Mouse (Mus musculus) urinary bladder, postnatal 4 days (tissue): ENCODE data around the gene Muc4.

ENCODE experiments used
- DNase-seq, 2 experiments: peaks; one replicate each; pipeline ENCODE4 v3.0.0; 2021 to 2022; ENCODE audit warnings: low spot score in 2 of 2

The Muc4 gene

GRCm38 (mm10) chr16:32735586-32735985 lies at the start of gene Muc4:
Gene Muc4 (plus strand): TSS chr16:32735886.
- DNase-seq = no peak

GRCm38 (mm10) chr16:32685998-32686397 lies 49.7 kb upstream of the Muc4 start:
- no peak for DNase-seq

DNA sequence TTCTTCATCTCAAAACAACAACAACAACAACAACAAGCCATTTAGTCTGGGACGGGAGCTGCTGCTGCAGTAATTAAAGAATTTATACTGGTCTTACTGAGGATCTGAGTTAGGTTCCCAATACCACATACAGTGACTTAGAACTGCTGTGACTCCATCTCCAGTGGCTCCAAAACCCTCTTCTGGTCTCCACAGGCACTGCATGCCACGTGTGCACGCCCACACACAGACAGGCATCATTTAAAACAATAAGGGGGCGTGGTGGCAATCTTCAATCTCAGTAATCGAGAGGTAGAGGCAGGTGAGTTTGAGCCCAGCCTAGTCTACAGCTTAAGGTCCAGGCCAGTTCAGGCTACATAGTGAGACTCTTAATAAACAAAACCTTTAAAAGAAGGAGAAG lies 48.5 kb upstream of the Muc4 start:
- DNase-seq = no peak

GRCm38 (mm10) chr16:32688770-32689169 lies 46.9 kb upstream of the Muc4 start:
- DNase-seq = no peak

- peak in 1 of 2 experiments; percentile 76 for DNase-seq
Measured at GRCm38 (mm10) chr16:32689501-32689900, 46.2 kb upstream of the Muc4 start.

GRCm38 (mm10) chr16:32696841-32697464 lies 38.7 kb upstream of the Muc4 start:
- DNase-seq = no peak

- no peak for DNase-seq
Measured at GRCm38 (mm10) chr16:32697665-32698446, 37.8 kb upstream of the Muc4 start.

GRCm38 (mm10) chr16:32698550-32698949 lies 37.1 kb upstream of the Muc4 start:
- DNase-seq = no peak

- no peak for DNase-seq
Measured at GRCm38 (mm10) chr16:32703312-32703912, 32.3 kb upstream of the Muc4 start.

GRCm38 (mm10) chr16:32705606-32706005 lies 30.1 kb upstream of the Muc4 start:
- no peak for DNase-seq

GRCm38 (mm10) chr16:32707111-32707823 lies 28.4 kb upstream of the Muc4 start:
- DNase-seq = no peak

GRCm38 (mm10) chr16:32707824-32708456 lies 27.7 kb upstream of the Muc4 start:
- DNase-seq = no peak

DNA sequence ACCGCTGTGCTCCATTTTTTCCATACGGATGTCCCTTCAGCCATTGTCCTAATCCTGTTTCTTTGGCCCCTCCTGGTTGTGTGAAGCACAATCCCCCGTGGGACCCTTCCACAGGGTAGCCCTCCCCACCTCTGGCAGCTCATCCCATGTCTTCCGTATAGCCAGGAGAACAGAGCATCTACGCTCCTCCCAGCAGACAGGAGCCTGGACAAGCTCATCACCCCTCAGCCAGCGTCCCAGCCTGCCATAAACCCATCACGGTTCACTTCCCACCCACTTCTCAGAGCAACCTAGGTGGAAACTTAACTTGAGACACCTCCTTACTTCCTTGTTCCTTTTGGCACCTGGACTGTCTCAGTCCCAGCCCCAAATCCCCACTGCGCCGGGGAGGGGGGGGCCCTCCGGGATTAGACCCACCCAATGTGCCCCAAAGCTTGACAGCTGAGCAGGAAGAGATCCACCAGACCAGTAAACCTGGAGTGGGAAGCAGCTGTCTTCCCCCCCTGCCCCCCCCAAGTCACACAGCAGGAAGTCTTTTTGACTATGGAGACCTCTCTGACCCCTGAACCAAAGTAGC lies 27.1 kb upstream of the Muc4 start:
- DNase-seq = no peak

DNA sequence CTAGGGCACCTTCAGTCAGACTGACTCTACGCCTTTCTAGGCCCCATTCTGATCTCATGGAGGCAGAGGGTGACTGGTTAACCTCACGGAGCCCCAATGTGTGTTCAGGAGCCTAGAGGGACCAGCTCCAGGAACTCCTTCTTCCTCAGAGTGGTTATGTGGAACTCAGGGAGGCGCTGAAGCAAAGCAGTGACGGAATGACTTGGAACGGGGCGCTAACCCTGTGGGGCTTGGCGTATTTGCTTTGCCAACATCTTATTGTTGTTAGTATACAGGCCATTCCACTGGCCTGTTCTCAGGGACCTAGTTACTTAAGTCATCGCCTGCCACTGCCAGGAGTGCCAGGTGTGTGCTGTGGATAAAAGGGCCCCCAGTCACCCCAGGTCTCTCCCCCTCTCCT lies 26.6 kb upstream of the Muc4 start:
- no peak for DNase-seq

GRCm38 (mm10) chr16:32710426-32711070 lies 25.1 kb upstream of the Muc4 start:
- no peak for DNase-seq

- no peak for DNase-seq
Measured at GRCm38 (mm10) chr16:32712202-32712601, 23.5 kb upstream of the Muc4 start.

DNA sequence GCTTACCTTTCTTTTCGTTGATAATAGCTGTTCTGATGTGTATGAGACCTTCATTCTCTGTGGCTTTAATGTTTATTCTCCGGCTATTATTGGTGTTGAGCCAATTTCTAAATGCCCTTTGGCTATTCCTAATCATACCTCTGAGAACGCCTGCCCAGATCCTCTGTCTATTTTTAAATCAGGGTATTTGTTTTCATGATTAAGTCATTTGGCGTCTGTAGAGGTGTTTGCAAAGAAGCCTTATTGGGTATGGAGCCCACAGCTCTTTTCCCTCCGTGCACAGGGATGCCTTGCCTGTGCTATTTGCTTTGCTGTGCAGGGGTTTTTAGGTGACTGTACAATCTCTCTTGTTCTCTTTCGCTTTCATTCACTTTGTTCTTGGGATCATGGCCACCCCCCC lies 22.1 kb upstream of the Muc4 start:
- DNase-seq = no peak

DNA sequence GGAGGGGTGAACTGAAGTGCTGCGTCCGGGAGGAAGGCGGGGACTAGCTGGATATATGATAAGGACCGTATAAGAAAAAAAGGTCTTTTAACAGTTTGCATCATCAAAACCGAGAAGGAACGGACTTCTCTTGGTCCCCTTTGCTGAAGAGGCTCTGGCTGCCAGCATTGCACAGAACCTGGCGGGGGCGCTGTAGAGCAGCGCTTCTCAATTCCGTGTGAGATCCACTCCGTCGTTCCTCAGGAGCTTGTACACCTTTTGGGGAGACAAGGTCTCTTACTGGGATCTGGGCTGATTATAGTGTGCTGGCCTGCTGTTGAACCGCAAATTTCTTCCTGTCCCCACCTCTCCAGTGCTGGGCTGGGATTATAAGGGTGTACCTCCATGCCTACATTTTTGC lies 20.3 kb upstream of the Muc4 start:
- DNase-seq = no peak

GRCm38 (mm10) chr16:32723163-32723562 lies 12.5 kb upstream of the Muc4 start:
- no peak for DNase-seq

- DNase-seq = no peak
Measured at GRCm38 (mm10) chr16:32723767-32724166, 11.9 kb upstream of the Muc4 start.

DNA sequence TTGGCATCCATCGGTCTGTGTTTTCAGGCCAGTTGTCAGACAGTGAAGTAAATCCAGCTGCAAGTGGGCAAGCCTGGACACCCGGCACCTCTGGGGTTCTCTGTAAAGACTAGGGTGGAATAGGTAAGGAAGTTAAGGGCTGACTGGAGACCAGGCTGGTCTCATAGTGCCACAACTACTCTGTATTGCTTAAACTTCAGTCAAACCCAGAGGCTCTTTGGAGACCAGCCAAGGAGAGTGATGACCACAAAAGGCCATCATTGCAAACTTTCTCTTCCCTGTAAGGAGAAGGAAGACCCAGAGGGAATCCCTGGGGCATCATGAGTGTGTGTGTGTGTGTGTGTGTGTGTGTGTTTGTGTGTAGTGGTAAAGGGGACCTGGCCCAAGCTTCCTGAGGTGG lies 11.4 kb upstream of the Muc4 start:
- DNase-seq = no peak
